ENCODE assay signal across 16 mouse cellular contexts in genomic region chr2:104684771-104685170, GRCm38 (mm10). TPM values are rescaled to one million over a fixed set of nuclear protein-coding genes. Genes with fewer than 3 reads are reported as not detected.
DNase-seq lines count a peak whose midpoint lies in the region; ATAC-seq and TF ChIP-seq lines count a peak whose summit lies in the region.
"Had no signal": no experiment of that assay in that cellular context is flagged by ENCODE, and none has a peak within 500 bp of the region (broad histone marks: within the 10 kb centered on the region; RNA-seq: fewer than 3 reads in every experiment).

No protein-coding gene starts in this region.

- peak overlapping the region; percentile 54 for H3K4me2 ChIP-seq in heart, embryonic 13.5 days
- H3K4me2 ChIP-seq in limb, embryonic 14.5 days (replicated peaks; ENCODE audit: low read depth, low read length, severe bottlenecking), result no peak overlapping the region
- peak overlapping the region; percentile 32 for H3K4me2 ChIP-seq in myocyte (ENCODE audit: low read depth)
- H3K4me2 ChIP-seq: embryonic facial prominence, embryonic 15.5 days; hindbrain, embryonic 12.5 days had no signal

- H3K4me1 ChIP-seq in heart, embryonic 13.5 days, result peaks cover 6% of the 10 kb centered on the region; the same call in 1 of the 2 replicates
- no peaks in the 10 kb centered on the region; the same call in 1 of the 2 replicates for H3K4me1 ChIP-seq in kidney, adult 2 months (ENCODE audit: control insufficient read depth, insufficient read depth, low read length)
- no peaks in the 10 kb centered on the region; the same call in 1 of the 2 replicates for H3K4me1 ChIP-seq in limb, embryonic 14.5 days (ENCODE audit: control insufficient read depth, insufficient read depth, low read length)
- no peaks in the 10 kb centered on the region; the same call in 1 of the 2 replicates for H3K4me1 ChIP-seq in limb, embryonic 10.5 days
- H3K4me1 ChIP-seq: embryonic facial prominence, embryonic 15.5 days; hindbrain, embryonic 12.5 days had no signal

- TF ChIP-seq POLR2A in kidney, adult 2 months (IDR thresholded peaks at IDR 0.05; ENCODE audit: low read depth, low read length), result no peak
- TF ChIP-seq POLR2A in limb, embryonic 14.5 days (IDR thresholded peaks at IDR 0.05; ENCODE audit: borderline replicate concordance, extremely low read depth, insufficient read depth, insufficient read length), result no peak
- TF ChIP-seq POLR2A in myocyte (IDR thresholded peaks at IDR 0.05; ENCODE audit: insufficient read length, low read depth), result no peak

- no peaks in the 10 kb centered on the region for H3K79me2 ChIP-seq in myocyte (ENCODE audit: control insufficient read depth, insufficient read depth)

- WGBS in heart, embryonic 13.5 days, result 80% methylated on average over 4 of the region's 4 CpGs
- 56% methylated on average over 4 of the region's 4 CpGs for WGBS in kidney, adult 2 months
- 83% methylated on average over 4 of the region's 4 CpGs for WGBS in limb, embryonic 14.5 days
- WGBS in limb, embryonic 10.5 days, result 90% methylated on average over 4 of the region's 4 CpGs

- H3ac ChIP-seq in myocyte (ENCODE audit: control insufficient read depth, insufficient read length), result no peak overlapping the region

- H3K9ac ChIP-seq in heart, embryonic 13.5 days, result no peak overlapping the region
- H3K9ac ChIP-seq in limb, embryonic 14.5 days (ENCODE audit: low read depth, low read length, severe bottlenecking), result no peak overlapping the region
- H3K9ac ChIP-seq: embryonic facial prominence, embryonic 15.5 days; hindbrain, embryonic 12.5 days had no signal

- no peaks in the 10 kb centered on the region for H3K27me3 ChIP-seq in heart, embryonic 13.5 days (replicated peaks)
- no peaks in the 10 kb centered on the region for H3K27me3 ChIP-seq in kidney, adult 2 months (replicated peaks; ENCODE audit: control insufficient read depth, insufficient read depth, low read length)
- H3K27me3 ChIP-seq in limb, embryonic 14.5 days (ENCODE audit: control insufficient read depth, insufficient read depth, low read length), result no peaks in the 10 kb centered on the region
- no peaks in the 10 kb centered on the region for H3K27me3 ChIP-seq in limb, embryonic 10.5 days (ENCODE audit: low read depth, poor library complexity, severe bottlenecking)
- H3K27me3 ChIP-seq in myocyte (ENCODE audit: control insufficient read depth, insufficient read depth, insufficient read length), result no peaks in the 10 kb centered on the region
- H3K27me3 ChIP-seq: embryonic facial prominence, embryonic 15.5 days; hindbrain, embryonic 12.5 days had no signal

- peaks cover 31% of the 10 kb centered on the region for H3K36me3 ChIP-seq in heart, embryonic 13.5 days
- no peaks in the 10 kb centered on the region for H3K36me3 ChIP-seq in kidney, adult 2 months (ENCODE audit: control insufficient read depth, insufficient read depth, low read length)
- peaks cover 30% of the 10 kb centered on the region for H3K36me3 ChIP-seq in limb, embryonic 14.5 days (ENCODE audit: control insufficient read depth, insufficient read depth, low read length)
- peaks cover 18% of the 10 kb centered on the region for H3K36me3 ChIP-seq in limb, embryonic 10.5 days
- peaks cover 3% of the 10 kb centered on the region for H3K36me3 ChIP-seq in myocyte (ENCODE audit: control insufficient read depth, insufficient read depth)

- H3K4me3 ChIP-seq in heart, embryonic 13.5 days, result peak overlapping the region; percentile 19; the same call in 1 of the 2 replicates
- H3K4me3 ChIP-seq in kidney, adult 2 months (ENCODE audit: insufficient read depth, low read depth, low read length), result no peak overlapping the region
- no peak overlapping the region for H3K4me3 ChIP-seq in limb, embryonic 14.5 days (replicated peaks; ENCODE audit: low read length)
- H3K4me3 ChIP-seq in limb, embryonic 10.5 days, result no peak overlapping the region
- no peak overlapping the region for H3K4me3 ChIP-seq in myocyte
- H3K4me3 ChIP-seq: embryonic facial prominence, embryonic 15.5 days; erythroblast, embryonic 14.5 days; forebrain, embryonic 10.5 days; gastrocnemius, adult 2 months; hindbrain, embryonic 12.5 days had no signal

- no peak for TF ChIP-seq CTCF in kidney, adult 2 months (conservative IDR thresholded peaks at IDR 0.05; ENCODE audit: insufficient read depth, insufficient read length, low read depth, low read length)

- no peak for ATAC-seq in heart, embryonic 13.5 days (ENCODE audit: extremely low read depth, insufficient number of reproducible peaks, low FRiP score, low TSS enrichment)
- ATAC-seq in limb, embryonic 14.5 days (ENCODE audit: low FRiP score, low read depth), result 0 out of 2 replicates have a peak, but pooled peaks have one; percentile 4

- H3K9me3 ChIP-seq in heart, embryonic 13.5 days, result no peaks in the 10 kb centered on the region
- H3K9me3 ChIP-seq in limb, embryonic 14.5 days (ENCODE audit: control insufficient read depth, low read length), result no peaks in the 10 kb centered on the region
- no peaks in the 10 kb centered on the region for H3K9me3 ChIP-seq in limb, embryonic 10.5 days (replicated peaks)
- H3K9me3 ChIP-seq: embryonic facial prominence, embryonic 15.5 days; forebrain, embryonic 10.5 days; hindbrain, embryonic 12.5 days had no signal

- DNase-seq in heart, adult 9 months (ENCODE audit: low spot score in 2 of 2), result no peak
- peak; percentile 72 for DNase-seq in kidney, adult 2 months
- DNase-seq in kidney, adult 18-20 months, result no peak
- no peak for DNase-seq in limb, embryonic 14.5 days (ENCODE audit: low spot score)
- DNase-seq in limb, embryonic 10.5 days (ENCODE audit: low spot score), result no peak

- H3K27ac ChIP-seq in heart, embryonic 13.5 days (replicated peaks), result no peak overlapping the region
- H3K27ac ChIP-seq in kidney, adult 2 months (ENCODE audit: insufficient read depth, low read depth, low read length), result 0 out of 2 replicates have a peak overlapping the region, but pooled peaks have one; percentile 19
- no peak overlapping the region for H3K27ac ChIP-seq in limb, embryonic 14.5 days (replicated peaks; ENCODE audit: low read depth, low read length)
- H3K27ac ChIP-seq in limb, embryonic 10.5 days, result no peak overlapping the region
- H3K27ac ChIP-seq: embryonic facial prominence, embryonic 15.5 days; forebrain, embryonic 10.5 days; gastrocnemius, adult 2 months; hindbrain, embryonic 12.5 days had no signal

TF ChIP-seq in myocyte, 11 proteins besides CTCF, POLR2A, EP300 and RAD21:
- TF ChIP-seq CEBPB (IDR thresholded peaks at IDR 0.05; ENCODE audit: insufficient read depth, poor library complexity, severe bottlenecking) (no peak), MYOG (IDR thresholded peaks at IDR 0.05; ENCODE audit: control insufficient read depth in 1 of 3, insufficient read depth in 1 of 3, insufficient read length in 2 of 3, low read depth in 2 of 3) (no peak), POLR2AphosphoS2 (IDR thresholded peaks at IDR 0.05; ENCODE audit: insufficient read length, low read depth) (no peak), TCF3 (IDR thresholded peaks at IDR 0.05; ENCODE audit: insufficient read length, low read depth) (no peak)

RNA-seq across cellular contexts. Expression of gene Tcp11l1, which starts 27.2 kb away (rescaled TPM):
- 25.6 and 32.2 TPM in 2 replicates for polyA plus RNA-seq in heart, embryonic 13.5 days (2015; fragmentation: Nextera tagmentation; extraction: Ambion mirVana)
- polyA plus RNA-seq in kidney, adult 2 months (2012; rRNA removed), result 7.0 and 8.6 TPM in 2 replicates
- 16.7 and 22.5 TPM in 2 replicates for polyA plus RNA-seq in limb, embryonic 14.5 days (2012; rRNA removed)
- polyA plus RNA-seq in limb, embryonic 14.5 days (2014; fragmentation: Nextera tagmentation; extraction: Ambion mirVana), result 47.6 and 50.8 TPM in 2 replicates
- polyA plus RNA-seq in limb, embryonic 10.5 days (2016; fragmentation: Nextera tagmentation; extraction: Ambion mirVana), result 35.0 and 52.5 TPM in 2 replicates
- polyA plus RNA-seq in myocyte (2012; fragmentation: generic; extraction: Trizol), result 7.8 TPM

RNA-seq across cellular contexts. Expression of gene Pin1rt1, which starts 31.4 kb away (rescaled TPM):
- polyA plus RNA-seq in heart, embryonic 13.5 days (2015; fragmentation: Nextera tagmentation; extraction: Ambion mirVana), result not detected in 2 replicates
- not detected in 2 replicates for polyA plus RNA-seq in kidney, adult 2 months (2012; rRNA removed)
- polyA plus RNA-seq in limb, embryonic 14.5 days (2012; rRNA removed), result not detected in 2 replicates
- polyA plus RNA-seq in limb, embryonic 14.5 days (2014; fragmentation: Nextera tagmentation; extraction: Ambion mirVana), result 0.32 TPM in 1 of 2 replicates, not detected in the other
- polyA plus RNA-seq in limb, embryonic 10.5 days (2016; fragmentation: Nextera tagmentation; extraction: Ambion mirVana), result 0.13 TPM in 1 of 2 replicates, not detected in the other
- polyA plus RNA-seq in myocyte (2012; fragmentation: generic; extraction: Trizol), result not detected
- polyA plus RNA-seq: adrenal gland, adult 2 months; embryonic facial prominence, embryonic 15.5 days; erythroblast, embryonic 14.5 days; forebrain, embryonic 14.5 days; heart, embryonic 11.5 days; heart, postnatal 0 days had no signal

RNA-seq across cellular contexts. Expression of gene Depdc7, which starts 57.9 kb away (rescaled TPM):
- polyA plus RNA-seq in heart, embryonic 13.5 days (2015; fragmentation: Nextera tagmentation; extraction: Ambion mirVana), result 3.3 and 4.6 TPM in 2 replicates
- polyA plus RNA-seq in kidney, adult 2 months (2012; rRNA removed), result 15.7 and 16.0 TPM in 2 replicates
- polyA plus RNA-seq in limb, embryonic 14.5 days (2012; rRNA removed), result 3.8 and 4.8 TPM in 2 replicates
- polyA plus RNA-seq in limb, embryonic 14.5 days (2014; fragmentation: Nextera tagmentation; extraction: Ambion mirVana), result 5.8 and 6.7 TPM in 2 replicates
- 1.8 and 2.7 TPM in 2 replicates for polyA plus RNA-seq in limb, embryonic 10.5 days (2016; fragmentation: Nextera tagmentation; extraction: Ambion mirVana)
- polyA plus RNA-seq in myocyte (2012; fragmentation: generic; extraction: Trizol), result 4.3 TPM
- polyA plus RNA-seq: erythroblast, embryonic 14.5 days had no signal
